ENCODE assay signal across 27 mouse cellular contexts in the genomic region with DNA sequence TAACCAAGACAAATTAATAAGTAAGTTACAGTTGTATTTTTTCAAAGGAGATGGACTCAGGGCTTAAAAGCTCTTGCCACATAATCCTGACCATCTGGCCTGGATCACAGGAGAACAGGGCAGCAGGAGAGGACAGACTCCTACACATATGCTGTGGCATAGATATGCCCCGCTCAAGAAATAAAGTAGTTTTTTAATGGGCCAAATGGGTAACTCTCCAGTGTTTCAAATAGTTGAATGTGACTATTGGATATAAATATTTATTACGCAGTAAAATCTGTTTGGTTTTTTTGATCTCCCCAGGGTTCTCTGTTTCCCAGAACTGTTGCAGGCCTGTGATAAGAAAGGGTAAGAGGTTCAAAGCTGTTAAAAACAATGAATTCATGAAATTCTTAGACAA. TPM values are rescaled to one million over a fixed set of nuclear protein-coding genes. Genes with fewer than 3 reads are reported as not detected.
A peak's percentile ranks its signal among the peaks of the same experiment; 100 is the strongest.
DNase-seq lines count a peak whose midpoint lies in the region; ATAC-seq and TF ChIP-seq lines count a peak whose summit lies in the region.
"Had no signal": no experiment of that assay in that cellular context is flagged by ENCODE, and none has a peak within 500 bp of the region (broad histone marks: within the 10 kb centered on the region; RNA-seq: fewer than 3 reads in every experiment).

No protein-coding gene starts in this region.

- no peaks in the 10 kb centered on the region for H3K4me1 ChIP-seq in embryonic facial prominence, embryonic 14.5 days (ENCODE audit: control insufficient read depth, insufficient read depth, low read length)
- 0 out of 2 replicates have a peak, but pooled peaks cover 7% of the 10 kb centered on the region for H3K4me1 ChIP-seq in embryonic facial prominence, embryonic 10.5 days
- peaks cover 12% of the 10 kb centered on the region; the same call in 1 of the 2 replicates for H3K4me1 ChIP-seq in kidney, adult 2 months (ENCODE audit: control insufficient read depth, insufficient read depth, low read length)
- H3K4me1 ChIP-seq: limb, embryonic 12.5 days had no signal

- no peak overlapping the region for H3K9ac ChIP-seq in embryonic facial prominence, embryonic 14.5 days (ENCODE audit: low read depth, low read length)
- H3K9ac ChIP-seq: forebrain, embryonic 15.5 days; hindbrain, embryonic 14.5 days; limb, embryonic 12.5 days had no signal

- H3K9me3 ChIP-seq in embryonic facial prominence, embryonic 14.5 days (ENCODE audit: control insufficient read depth, low read length) = no peaks in the 10 kb centered on the region
- no peaks in the 10 kb centered on the region for H3K9me3 ChIP-seq in embryonic facial prominence, embryonic 10.5 days
- H3K9me3 ChIP-seq: forebrain, embryonic 15.5 days; limb, embryonic 12.5 days had no signal

- TF ChIP-seq CTCF in kidney, adult 2 months (conservative IDR thresholded peaks at IDR 0.05; ENCODE audit: insufficient read depth, insufficient read length, low read depth, low read length) = no peak

- H3K27ac ChIP-seq in embryonic facial prominence, embryonic 14.5 days (replicated peaks; ENCODE audit: low read depth, low read length) = no peak overlapping the region
- no peak overlapping the region for H3K27ac ChIP-seq in embryonic facial prominence, embryonic 10.5 days (replicated peaks)
- H3K27ac ChIP-seq in kidney, adult 2 months (ENCODE audit: insufficient read depth, low read depth, low read length) = peak overlapping the region; percentile 85; the same call in 1 of the 2 replicates
- H3K27ac ChIP-seq: forebrain, embryonic 15.5 days; hindbrain, embryonic 14.5 days; left cerebral cortex, adult 2 months; limb, embryonic 12.5 days had no signal

- peak; percentile 22 for DNase-seq in embryonic facial prominence, embryonic 14.5 days (ENCODE audit: low spot score)
- DNase-seq in embryonic facial prominence, embryonic 10.5 days (ENCODE audit: low spot score) = no peak
- no peak for DNase-seq in kidney, adult 2 months
- DNase-seq in kidney, postnatal 25 days = no peak
- peak; percentile 58 for DNase-seq in retina, postnatal 1 day
- DNase-seq in retina, embryonic 14.5 days (ENCODE audit: low spot score) = no peak
- DNase-seq in embryo, embryonic 10 days (ENCODE audit: low spot score) = no peak
- DNase-seq: adrenal gland, postnatal 14 days; cerebellum, adult 18-20 months; cerebellum, postnatal 14 days; kidney, postnatal 14 days; lung, postnatal 36 days; midbrain, embryonic 14.5 days; right cerebral cortex, adult 18-20 months; spleen, adult 18-20 months; thymus, postnatal 14 days had no signal

- H3K36me3 ChIP-seq in embryonic facial prominence, embryonic 14.5 days (ENCODE audit: control insufficient read depth, insufficient read depth, low read length) = no peaks in the 10 kb centered on the region
- no peaks in the 10 kb centered on the region for H3K36me3 ChIP-seq in embryonic facial prominence, embryonic 10.5 days (replicated peaks)
- H3K36me3 ChIP-seq in kidney, adult 2 months (ENCODE audit: control insufficient read depth, insufficient read depth, low read length) = peaks cover 5% of the 10 kb centered on the region; the same call in 1 of the 2 replicates
- H3K36me3 ChIP-seq: forebrain, embryonic 15.5 days; G1E; limb, embryonic 12.5 days had no signal

- H3K4me2 ChIP-seq in embryonic facial prominence, embryonic 14.5 days (ENCODE audit: low read depth, low read length) = no peak overlapping the region
- H3K4me2 ChIP-seq: forebrain, embryonic 15.5 days; heart, embryonic 11.5 days; hindbrain, embryonic 14.5 days; limb, embryonic 12.5 days; liver, embryonic 11.5 days had no signal

- no peak for TF ChIP-seq POLR2A in kidney, adult 2 months (IDR thresholded peaks at IDR 0.05; ENCODE audit: low read depth, low read length)

- no peak for ATAC-seq in embryonic facial prominence, embryonic 14.5 days (ENCODE audit: low read depth)
- ATAC-seq: forebrain, embryonic 15.5 days; intestine, postnatal 0 days; Patski had no signal

- no peak overlapping the region for H3K4me3 ChIP-seq in embryonic facial prominence, embryonic 14.5 days (ENCODE audit: low read depth, low read length)
- H3K4me3 ChIP-seq in embryonic facial prominence, embryonic 10.5 days = no peak overlapping the region
- no peak overlapping the region for H3K4me3 ChIP-seq in kidney, adult 2 months (ENCODE audit: insufficient read depth, low read depth, low read length)
- H3K4me3 ChIP-seq: forebrain, embryonic 15.5 days; left cerebral cortex, adult 2 months; limb, embryonic 12.5 days had no signal

- H3K27me3 ChIP-seq in embryonic facial prominence, embryonic 14.5 days (replicated peaks; ENCODE audit: control insufficient read depth, insufficient read depth, low read length) = no peaks in the 10 kb centered on the region
- no peaks in the 10 kb centered on the region for H3K27me3 ChIP-seq in embryonic facial prominence, embryonic 10.5 days (replicated peaks; ENCODE audit: low read depth, poor library complexity, severe bottlenecking)
- H3K27me3 ChIP-seq in kidney, adult 2 months (replicated peaks; ENCODE audit: control insufficient read depth, insufficient read depth, low read length) = no peaks in the 10 kb centered on the region
- H3K27me3 ChIP-seq: forebrain, embryonic 15.5 days; limb, embryonic 12.5 days; Patski had no signal

- WGBS in embryonic facial prominence, embryonic 14.5 days = 85% methylated on average over 2 of the region's 2 CpGs
- WGBS in embryonic facial prominence, embryonic 10.5 days = 91% methylated on average over 2 of the region's 2 CpGs
- WGBS in kidney, adult 2 months = 82% methylated on average over 2 of the region's 2 CpGs

RNA-seq across cellular contexts. Expression of a gene that starts 1.1 kb away (rescaled TPM):
- polyA plus RNA-seq in embryonic facial prominence, embryonic 14.5 days (2014; fragmentation: Nextera tagmentation; extraction: Ambion mirVana) = 0.51 and 0.97 TPM in 2 replicates
- polyA plus RNA-seq in embryonic facial prominence, embryonic 10.5 days (2016; fragmentation: Nextera tagmentation; extraction: Ambion mirVana) = not detected in 2 replicates
- 42.9 and 67.0 TPM in 2 replicates for polyA plus RNA-seq in kidney, adult 2 months (2012; rRNA removed)
- polyA plus RNA-seq: embryonic facial prominence, embryonic 11.5 days; G1E; heart, embryonic 11.5 days; liver, embryonic 11.5 days; neural tube, embryonic 14.5 days had no signal

Comparison
In these comparisons a context has a peak if more than half of its experiments do, and no peak if none do; other contexts are left out.
1. DNase-seq: peak in embryonic facial prominence, embryonic 14.5 days (single experiment) and retina, postnatal 1 day (single experiment); none in embryonic facial prominence, embryonic 10.5 days (single experiment), kidney, adult 2 months (single experiment), kidney, postnatal 25 days (0 of 2), retina, embryonic 14.5 days (single experiment) and embryo, embryonic 10 days (single experiment).
2. RNA of a gene that starts 1.1 kb away (polyA plus RNA-seq): 42.9 to 67.0 TPM in kidney, adult 2 months; 0.51 to 0.97 TPM in embryonic facial prominence, embryonic 14.5 days and not detected in embryonic facial prominence, embryonic 10.5 days; every median in the first group is over 10 times any median in the second.